Mouse (Mus musculus): ENCODE data around the gene Cldn24. TPM values are rescaled to one million over a fixed set of nuclear protein-coding genes. Genes with fewer than 3 reads are reported as not detected.

Gene Cldn24
- not detected in 2 replicates for polyA plus RNA-seq (2016; fragmentation: Nextera tagmentation; extraction: Ambion mirVana)

GRCm38 (mm10) chr8:47821843-47822242 lies at the start of gene Cldn24:
Gene Cldn24, plus strand, starts transcription at chr8:47822143.
- ATAC-seq (ENCODE audit: low FRiP score): no peak
- Histone ChIP-seq H3K4me2 (no peak within 1 kb of the TSS), H3K4me3 (replicated peaks) (no peak within 1 kb of the TSS), H3K9me3 (no peaks in the 10 kb centered on the region), H3K27ac (no peak within 1 kb of the TSS), H3K4me1 (peaks cover 9% of the 10 kb centered on the region), H3K27me3 (no peaks in the 10 kb centered on the region), H3K9ac (no peak within 1 kb of the TSS), H3K36me3 (replicated peaks) (no peaks in the 10 kb centered on the region)
- 81% methylated on average over 6 of the region's 6 CpGs for whole genome bisulfite sequencing

- Histone ChIP-seq H3K4me3 (replicated peaks) (no peak overlapping the region), H3K27ac (no peak overlapping the region), H3K36me3 (replicated peaks) (no peaks in the 10 kb centered on the region), H3K9me3 (no peaks in the 10 kb centered on the region), H3K9ac (no peak overlapping the region), H3K4me2 (no peak overlapping the region), H3K27me3 (no peaks in the 10 kb centered on the region), H3K4me1 (no peaks in the 10 kb centered on the region; the same call in 1 of the 2 replicates)
- ATAC-seq (ENCODE audit: low FRiP score): no peak
- WGBS: 81% methylated on average over 5 of the region's 5 CpGs
Observed at GRCm38 (mm10) chr8:47772986-47773385, 49.0 kb upstream of the Cldn24 start.

- no peak for ATAC-seq (ENCODE audit: low FRiP score)
- Histone ChIP-seq H3K27me3 (0 out of 2 replicates have a peak, but pooled peaks cover 3% of the 10 kb centered on the region), H3K4me1 (no peaks in the 10 kb centered on the region), H3K9ac (no peak overlapping the region), H3K4me3 (replicated peaks) (no peak overlapping the region), H3K27ac (no peak overlapping the region), H3K9me3 (no peaks in the 10 kb centered on the region), H3K36me3 (replicated peaks) (no peaks in the 10 kb centered on the region), H3K4me2 (no peak overlapping the region)
- WGBS: 92% methylated on average over 7 of the region's 7 CpGs
Observed at GRCm38 (mm10) chr8:47777415-47777814, 44.5 kb upstream of the Cldn24 start.

- 0 out of 2 replicates have a peak, but pooled peaks cover 3% of the 10 kb centered on the region for H3K27me3 ChIP-seq
- H3K9me3 ChIP-seq: no peaks in the 10 kb centered on the region
- H3K27ac ChIP-seq: no peak overlapping the region
- H3K4me3 ChIP-seq (replicated peaks): no peak overlapping the region
- H3K9ac ChIP-seq: no peak overlapping the region
- no peaks in the 10 kb centered on the region for H3K4me1 ChIP-seq
- no peaks in the 10 kb centered on the region for H3K36me3 ChIP-seq (replicated peaks)
- no peak for ATAC-seq (ENCODE audit: low FRiP score)
- 85% methylated on average over 6 of the region's 6 CpGs for WGBS
- H3K4me2 ChIP-seq: no peak overlapping the region
Observed at GRCm38 (mm10) chr8:47779589-47779988, 42.4 kb upstream of the Cldn24 start.

GRCm38 (mm10) chr8:47781881-47782280 lies 40.1 kb upstream of the Cldn24 start:
- Histone ChIP-seq H3K4me3 (replicated peaks) (no peak overlapping the region), H3K9me3 (no peaks in the 10 kb centered on the region), H3K27ac (no peak overlapping the region), H3K4me1 (no peaks in the 10 kb centered on the region), H3K4me2 (no peak overlapping the region), H3K9ac (no peak overlapping the region), H3K36me3 (replicated peaks) (no peaks in the 10 kb centered on the region), H3K27me3 (0 out of 2 replicates have a peak, but pooled peaks cover 3% of the 10 kb centered on the region)
- 89% methylated on average over 4 of the region's 4 CpGs for WGBS
- ATAC-seq (ENCODE audit: low FRiP score): no peak

- H3K4me2 ChIP-seq: no peak overlapping the region
- WGBS: 96% methylated on average over 2 of the region's 2 CpGs
Observed at GRCm38 (mm10) chr8:47783544-47783943, 38.4 kb upstream of the Cldn24 start.

GRCm38 (mm10) chr8:47783944-47784343 lies 38.0 kb upstream of the Cldn24 start:
- no peak for ATAC-seq (ENCODE audit: low FRiP score)

More at GRCm38 (mm10) chr8:47783544-47783943, 38.4 kb upstream of the Cldn24 start:
- H3K27me3 ChIP-seq: no peaks in the 10 kb centered on the region
- H3K9me3 ChIP-seq: no peaks in the 10 kb centered on the region
- no peaks in the 10 kb centered on the region for H3K36me3 ChIP-seq (replicated peaks)
- no peak overlapping the region for H3K4me3 ChIP-seq (replicated peaks)
- no peak overlapping the region for H3K27ac ChIP-seq
- no peak overlapping the region for H3K9ac ChIP-seq
- ATAC-seq (ENCODE audit: low FRiP score): no peak
- peaks cover 9% of the 10 kb centered on the region for H3K4me1 ChIP-seq

GRCm38 (mm10) chr8:47784436-47784835 lies 37.5 kb upstream of the Cldn24 start:
- WGBS: 92% methylated on average over 7 of the region's 7 CpGs
- ATAC-seq (ENCODE audit: low FRiP score): no peak
- H3K36me3 ChIP-seq (replicated peaks): no peaks in the 10 kb centered on the region
- no peak overlapping the region for H3K4me2 ChIP-seq
- H3K27ac ChIP-seq: no peak overlapping the region
- no peak overlapping the region for H3K4me3 ChIP-seq (replicated peaks)
- no peaks in the 10 kb centered on the region for H3K27me3 ChIP-seq
- H3K9me3 ChIP-seq: no peaks in the 10 kb centered on the region
- H3K9ac ChIP-seq: no peak overlapping the region
- H3K4me1 ChIP-seq: peaks cover 9% of the 10 kb centered on the region

More at GRCm38 (mm10) chr8:47783944-47784343, 38.0 kb upstream of the Cldn24 start:
- Histone ChIP-seq H3K4me2 (no peak overlapping the region), H3K4me1 (peaks cover 9% of the 10 kb centered on the region), H3K36me3 (replicated peaks) (no peaks in the 10 kb centered on the region), H3K4me3 (replicated peaks) (no peak overlapping the region), H3K27ac (no peak overlapping the region), H3K27me3 (no peaks in the 10 kb centered on the region), H3K9ac (no peak overlapping the region), H3K9me3 (no peaks in the 10 kb centered on the region)
- WGBS: 92% methylated on average over 6 of the region's 6 CpGs

GRCm38 (mm10) chr8:47786323-47786722 lies 35.6 kb upstream of the Cldn24 start:
- ATAC-seq (ENCODE audit: low FRiP score): no peak
- Histone ChIP-seq H3K4me2 (no peak overlapping the region), H3K4me1 (peaks cover 9% of the 10 kb centered on the region), H3K4me3 (replicated peaks) (no peak overlapping the region), H3K27me3 (no peaks in the 10 kb centered on the region), H3K27ac (no peak overlapping the region), H3K9me3 (no peaks in the 10 kb centered on the region), H3K36me3 (replicated peaks) (no peaks in the 10 kb centered on the region), H3K9ac (no peak overlapping the region)
- WGBS: 96% methylated on average over 15 of the region's 15 CpGs

- H3K9ac ChIP-seq: no peak overlapping the region
- no peak overlapping the region for H3K4me3 ChIP-seq (replicated peaks)
- no peaks in the 10 kb centered on the region for H3K36me3 ChIP-seq (replicated peaks)
- H3K4me1 ChIP-seq: peaks cover 9% of the 10 kb centered on the region
- WGBS: 33% methylated on average over 10 of the region's 10 CpGs
- H3K9me3 ChIP-seq: no peaks in the 10 kb centered on the region
- H3K27ac ChIP-seq: no peak overlapping the region
- H3K27me3 ChIP-seq: no peaks in the 10 kb centered on the region
- 0 out of 2 replicates have a peak, but pooled peaks have one; percentile 53 for ATAC-seq (ENCODE audit: low FRiP score)
- peak overlapping the region; percentile 24; the same call in 1 of the 2 replicates for H3K4me2 ChIP-seq
Observed at GRCm38 (mm10) chr8:47787705-47788104, 34.2 kb upstream of the Cldn24 start.

GRCm38 (mm10) chr8:47791986-47792385 lies 30.0 kb upstream of the Cldn24 start:
- no peak overlapping the region for H3K9ac ChIP-seq
- H3K36me3 ChIP-seq (replicated peaks): no peaks in the 10 kb centered on the region
- no peak for ATAC-seq (ENCODE audit: low FRiP score)
- H3K9me3 ChIP-seq: peaks cover 11% of the 10 kb centered on the region; the same call in 1 of the 2 replicates
- no peak overlapping the region for H3K4me2 ChIP-seq
- H3K4me1 ChIP-seq: peaks cover 9% of the 10 kb centered on the region
- no peaks in the 10 kb centered on the region for H3K27me3 ChIP-seq
- H3K4me3 ChIP-seq (replicated peaks): no peak overlapping the region
- H3K27ac ChIP-seq: no peak overlapping the region
- WGBS: 71% methylated on average over 9 of the region's 9 CpGs

- no peak for ATAC-seq (ENCODE audit: low FRiP score)
- Histone ChIP-seq H3K27me3 (no peaks in the 10 kb centered on the region), H3K9me3 (peaks cover under 1% of the 10 kb centered on the region; the same call in 1 of the 2 replicates), H3K4me2 (no peak overlapping the region), H3K4me3 (replicated peaks) (no peak overlapping the region), H3K9ac (no peak overlapping the region), H3K4me1 (no peaks in the 10 kb centered on the region), H3K36me3 (replicated peaks) (no peaks in the 10 kb centered on the region), H3K27ac (no peak overlapping the region)
- 88% methylated on average over 6 of the region's 6 CpGs for WGBS
Observed at GRCm38 (mm10) chr8:47799438-47799837, 22.5 kb upstream of the Cldn24 start.

- ATAC-seq (ENCODE audit: low FRiP score): no peak
- no peaks in the 10 kb centered on the region for H3K27me3 ChIP-seq
- 89% methylated on average over 2 of the region's 2 CpGs for WGBS
- H3K36me3 ChIP-seq (replicated peaks): no peaks in the 10 kb centered on the region
- no peak overlapping the region for H3K4me3 ChIP-seq (replicated peaks)
- no peaks in the 10 kb centered on the region for H3K9me3 ChIP-seq
- H3K9ac ChIP-seq: no peak overlapping the region
- no peaks in the 10 kb centered on the region for H3K4me1 ChIP-seq
- no peak overlapping the region for H3K4me2 ChIP-seq
- H3K27ac ChIP-seq: no peak overlapping the region
Observed at GRCm38 (mm10) chr8:47802349-47802748, 19.6 kb upstream of the Cldn24 start.

Measured in forebrain, embryonic 12.5 days (tissue).